In genomic region chr14:76415781-76416301, GRCm38 (mm10) we compare ENCODE assay signal across 8 mouse cellular contexts. TPM values are rescaled to one million over a fixed set of nuclear protein-coding genes. Genes with fewer than 3 reads are reported as not detected.
DNase-seq lines count a peak whose midpoint lies in the region; ATAC-seq and TF ChIP-seq lines count a peak whose summit lies in the region.

No protein-coding gene starts in this region.

- 1% methylated on average over 35 of the region's 38 CpGs for WGBS in forebrain, embryonic 14.5 days
- under 1% methylated on average over 29 of the region's 38 CpGs for WGBS in lung, postnatal 0 days

- H3K27me3 ChIP-seq in forebrain, embryonic 14.5 days (replicated peaks; ENCODE audit: control insufficient read depth, insufficient read depth, low read length), result no peaks in the 10 kb centered on the region
- no peaks in the 10 kb centered on the region for H3K27me3 ChIP-seq in lung, postnatal 0 days (replicated peaks; ENCODE audit: insufficient read depth, low read length)

- H3K9ac ChIP-seq in ES-E14 (ENCODE audit: insufficient read depth, low read depth, low read length, poor library complexity, severe bottlenecking), result peak overlapping the region; percentile 68
- H3K9ac ChIP-seq in forebrain, embryonic 14.5 days (ENCODE audit: low read length), result peak overlapping the region; percentile 99
- peak overlapping the region; percentile 91 for H3K9ac ChIP-seq in lung, postnatal 0 days (replicated peaks; ENCODE audit: low read depth)

- in situ Hi-C loops in ES-E14 (cut with MboI; ENCODE audit: low sequenced_read_pairs in 2 of 2, unreplicated experiment in 2 of 2), result no loop called here

- H3K4me1 ChIP-seq in ES-E14 (ENCODE audit: control insufficient read depth in 2 of 2, insufficient read depth in 2 of 2, low read length in 2 of 2, poor library complexity in 1 of 2), result peaks cover 7% of the 10 kb centered on the region in 2 experiments; a peak in 3 of 4 replicates
- peaks cover 9% of the 10 kb centered on the region for H3K4me1 ChIP-seq in brown adipose tissue, adult 24 weeks (ENCODE audit: control insufficient read depth, insufficient read depth, insufficient read length, low read length)
- H3K4me1 ChIP-seq in forebrain, embryonic 14.5 days (ENCODE audit: control insufficient read depth, insufficient read depth, low read length), result peaks cover 36% of the 10 kb centered on the region
- H3K4me1 ChIP-seq in lung, postnatal 0 days (ENCODE audit: insufficient read depth, low read depth, low read length), result peaks cover 17% of the 10 kb centered on the region

- no peak overlapping the region for H3K27ac ChIP-seq in ES-E14 (ENCODE audit: insufficient read depth, low read depth, low read length, poor library complexity, severe bottlenecking)
- 0 out of 2 replicates have a peak overlapping the region, but pooled peaks have one; percentile 3 for H3K27ac ChIP-seq in brown adipose tissue, adult 24 weeks (replicated peaks; ENCODE audit: low read depth, low read length)
- H3K27ac ChIP-seq in forebrain, embryonic 14.5 days (ENCODE audit: low read depth, low read length), result peak overlapping the region; percentile 100
- H3K27ac ChIP-seq in lung, postnatal 0 days (ENCODE audit: low read length), result peak overlapping the region; percentile 93

- no peak for TF ChIP-seq EP300 in lung, postnatal 0 days (IDR thresholded peaks at IDR 0.05)

- peak overlapping the region; percentile 91 for H3K4me2 ChIP-seq in forebrain, embryonic 14.5 days (ENCODE audit: low read length)
- H3K4me2 ChIP-seq in lung, postnatal 0 days (replicated peaks; ENCODE audit: low read depth, low read length), result peak overlapping the region; percentile 94

- no peak for TF ChIP-seq CTCF in lung, postnatal 0 days (IDR thresholded peaks at IDR 0.05)

- H3K36me3 ChIP-seq in ES-E14 (ENCODE audit: control insufficient read depth, insufficient read depth, low read length, poor library complexity, severe bottlenecking), result peaks cover 27% of the 10 kb centered on the region
- peaks cover 30% of the 10 kb centered on the region for H3K36me3 ChIP-seq in forebrain, embryonic 14.5 days (ENCODE audit: control insufficient read depth, insufficient read depth, low read length)
- no peaks in the 10 kb centered on the region for H3K36me3 ChIP-seq in lung, postnatal 0 days (ENCODE audit: insufficient read depth, low read length)

- peak overlapping the region; percentile 50 to 94 for H3K4me3 ChIP-seq in ES-E14 (ENCODE audit: insufficient read depth in 1 of 2, low read depth in 1 of 2, low read length in 2 of 2, poor library complexity in 1 of 2, severe bottlenecking in 1 of 2)
- H3K4me3 ChIP-seq in brown adipose tissue, adult 24 weeks (ENCODE audit: insufficient read depth, low read depth, low read length), result peak overlapping the region; percentile 60
- peak overlapping the region; percentile 89 for H3K4me3 ChIP-seq in forebrain, embryonic 14.5 days (ENCODE audit: low read depth, low read length)
- peak overlapping the region; percentile 88 for H3K4me3 ChIP-seq in lung, postnatal 0 days (ENCODE audit: low read depth, low read length)

- DNase-seq in ES-E14 (ENCODE audit: low read depth, low spot score), result no peak
- peak; percentile 78 for DNase-seq in forebrain, embryonic 14.5 days (ENCODE audit: low spot score)
- peak; percentile 44 for DNase-seq in heart, postnatal 4 days
- DNase-seq in layer of hippocampus, postnatal 10 days (ENCODE audit: low spot score in 2 of 2), result peak; percentile 56 to 70
- peak; percentile 69 for DNase-seq in lung, postnatal 0 days (ENCODE audit: low spot score)
- DNase-seq in retina, adult 2 months (ENCODE audit: low read depth, low spot score), result peak; percentile 8
- DNase-seq in urinary bladder, postnatal 25 days (ENCODE audit: low spot score), result peak; percentile 43

- peak; percentile 3; the same call in 1 of the 2 replicates for ATAC-seq in forebrain, embryonic 14.5 days
- ATAC-seq in lung, postnatal 0 days, result no peak

- no peaks in the 10 kb centered on the region for H3K9me3 ChIP-seq in ES-E14 (ENCODE audit: control insufficient read depth, insufficient read depth, low read depth, low read length)
- no peaks in the 10 kb centered on the region for H3K9me3 ChIP-seq in forebrain, embryonic 14.5 days (replicated peaks; ENCODE audit: control insufficient read depth, low read length)
- no peaks in the 10 kb centered on the region for H3K9me3 ChIP-seq in lung, postnatal 0 days (ENCODE audit: low read length)

TF ChIP-seq in ES-E14, 5 proteins besides CTCF, POLR2A, EP300 and RAD21:
- no peak for TF ChIP-seq ZNF384 (IDR thresholded peaks at IDR 0.05; ENCODE audit: low read depth, low read length)
- TF ChIP-seq ZC3H11A (IDR thresholded peaks at IDR 0.05; ENCODE audit: borderline replicate concordance, low read depth, low read length), result no peak
- no peak for TF ChIP-seq HCFC1 (IDR thresholded peaks at IDR 0.05; ENCODE audit: borderline replicate concordance, insufficient read depth, low read length)
- no peak for TF ChIP-seq CHD2 (IDR thresholded peaks at IDR 0.05; ENCODE audit: low read depth, low read length)
- no peak for TF ChIP-seq MAFK (IDR thresholded peaks at IDR 0.05; ENCODE audit: insufficient read depth, low read depth, low read length)

RNA-seq across cellular contexts. Expression of gene Tsc22d1, which starts 1.1 kb away (rescaled TPM):
- total RNA-seq in ES-E14 (2012; rRNA removed), result 129 and 133 TPM in 2 replicates
- 52.7 and 91.0 TPM in 2 replicates for polyA plus RNA-seq in brown adipose tissue, adult 24 weeks (2012; ENCODE audit: insufficient read depth, insufficient read length, missing spikeins)
- polyA plus RNA-seq in forebrain, embryonic 14.5 days (2014; fragmentation: Nextera tagmentation; extraction: Ambion mirVana), result 854 and 922 TPM in 2 replicates
- 100 to 1,000 TPM; 216 to 225 TPM for total RNA-seq in heart, postnatal 4 days (2021)
- total RNA-seq in layer of hippocampus, postnatal 10 days (2021), result 100 to 1,000 TPM; 530 to 560 TPM
- 534 and 635 TPM in 2 replicates for polyA plus RNA-seq in lung, postnatal 0 days (2015; fragmentation: Nextera tagmentation; extraction: Ambion mirVana)
